Mouse (Mus musculus): ENCODE measurements around the gene Smyd2.
A peak's percentile ranks its signal among the peaks of the same experiment; 100 is the strongest.

The Smyd2 gene

DNA sequence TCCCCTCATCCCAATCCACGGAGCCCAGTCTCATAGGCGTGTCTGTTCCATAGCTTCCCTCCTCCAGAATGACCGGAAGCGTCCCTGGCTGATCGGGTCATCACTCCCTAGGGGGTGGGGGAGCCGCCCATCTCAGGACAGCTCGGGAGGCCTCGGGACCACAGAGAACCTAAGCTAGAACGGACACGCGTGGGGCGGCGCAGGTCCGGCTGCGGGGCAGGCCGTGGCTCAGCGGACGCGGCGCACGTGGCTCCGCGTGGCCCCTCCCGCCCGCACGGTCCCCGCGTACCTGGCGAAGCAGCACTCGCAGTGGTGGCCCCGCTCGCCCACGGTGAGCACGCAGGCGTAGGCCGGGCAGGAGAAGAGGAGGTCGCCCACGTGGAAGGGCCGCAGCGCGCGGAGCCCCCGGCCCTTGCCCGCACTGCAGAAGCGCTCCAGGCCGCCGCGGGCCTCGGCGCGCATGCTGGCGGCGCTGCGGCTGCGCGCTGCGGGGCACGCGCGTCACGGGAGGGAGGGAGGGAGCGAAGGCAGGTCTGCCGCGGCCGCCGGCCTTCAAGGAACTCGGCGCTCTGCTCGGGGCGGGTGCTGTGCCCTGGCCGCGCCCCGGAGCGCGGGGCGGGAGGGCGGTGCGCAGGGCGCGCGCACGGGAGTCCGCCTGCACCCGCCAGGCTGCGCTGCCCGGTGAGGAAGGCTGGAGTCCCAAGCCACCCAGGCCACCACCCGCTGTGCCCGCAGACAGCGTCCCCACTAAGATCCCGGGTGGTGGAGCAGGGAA, at the start of gene Smyd2:
TSS of gene Smyd2 (minus strand) at position 546 of the 775 bp plus-strand sequence.
- peak; percentile 37 for DNase-seq (ENCODE audit: low read depth, low spot score)

DNA sequence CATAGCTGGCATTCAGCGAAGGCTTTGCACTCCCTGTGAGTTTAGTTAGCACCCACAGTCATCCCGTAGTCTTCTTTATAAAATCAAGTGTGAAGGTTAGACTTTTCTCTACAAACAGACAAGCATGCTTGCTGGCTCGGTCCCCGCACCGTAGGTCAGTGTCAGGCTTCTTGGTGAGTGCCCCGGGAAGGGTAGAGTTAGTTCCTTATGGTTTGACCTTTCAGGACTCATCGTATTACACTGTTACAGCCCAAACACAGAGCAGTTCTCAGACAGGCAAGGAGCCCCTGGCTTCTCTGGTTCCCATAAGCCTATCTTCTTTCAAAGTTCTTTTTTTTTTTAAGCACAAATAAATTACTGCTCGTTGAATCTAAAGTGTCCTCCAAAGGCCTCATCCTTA, 48.2 kb upstream of the Smyd2 start:
- no peak for DNase-seq (ENCODE audit: low read depth, low spot score)

DNA sequence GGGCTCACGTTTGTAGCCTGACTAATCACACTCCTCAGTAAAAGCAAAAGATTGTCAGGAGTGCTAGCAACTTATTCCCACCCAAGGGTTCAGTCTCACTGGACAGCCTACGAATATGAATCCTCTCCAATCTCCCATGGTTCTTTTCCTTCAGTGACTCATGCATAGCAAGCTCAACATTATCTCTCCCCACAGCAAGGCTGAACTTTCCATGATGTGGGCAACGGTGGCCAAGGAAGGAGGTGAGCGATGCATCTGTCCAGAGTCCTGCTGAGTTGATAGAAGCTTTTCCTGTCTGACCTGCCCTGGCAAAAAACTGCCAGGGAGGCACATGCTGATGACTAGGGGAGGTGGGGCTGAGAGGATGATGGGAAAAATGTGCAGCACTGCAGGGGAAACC, 45.9 kb upstream of the Smyd2 start:
- no peak for DNase-seq (ENCODE audit: low read depth, low spot score)

DNA sequence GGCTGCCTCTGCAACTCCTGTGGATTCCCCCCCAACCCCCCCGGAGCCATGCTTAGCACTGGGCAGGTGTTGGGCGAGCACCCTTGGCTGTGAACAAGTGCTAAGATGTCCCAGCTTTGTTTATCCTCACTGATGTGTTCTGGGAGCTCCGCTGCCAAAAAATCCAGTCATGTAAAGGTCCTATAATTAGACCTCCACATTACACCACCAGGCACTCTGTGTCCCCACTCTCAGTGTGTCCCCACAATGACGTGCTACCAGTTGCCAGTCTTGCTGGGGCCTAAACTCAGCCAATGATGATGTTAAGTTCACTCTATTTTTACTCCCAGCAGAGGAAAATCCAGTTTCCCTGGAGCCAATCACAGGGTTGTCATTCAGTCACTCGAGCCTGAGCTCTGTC, 38.3 kb upstream of the Smyd2 start:
- DNase-seq (ENCODE audit: low read depth, low spot score): no peak

DNA sequence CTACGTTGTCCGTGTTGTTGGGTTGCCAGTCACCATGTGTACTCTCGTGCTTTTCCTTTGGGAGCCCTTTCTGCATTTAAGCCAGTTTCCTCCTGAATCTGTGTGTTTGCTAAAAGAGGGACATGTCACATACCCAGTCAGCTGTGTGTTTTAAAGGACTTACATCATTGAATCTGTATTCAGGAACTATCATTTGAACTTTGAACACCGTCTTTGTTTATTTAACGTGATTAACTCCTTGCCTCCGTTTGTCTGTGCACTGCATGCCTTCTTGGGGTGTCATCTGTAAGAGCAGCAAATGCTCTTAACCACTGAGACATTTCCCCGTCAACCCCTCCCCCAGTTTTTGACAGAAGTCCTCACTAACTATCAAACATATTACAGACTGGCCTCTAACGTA, 37.6 kb upstream of the Smyd2 start:
- no peak for DNase-seq (ENCODE audit: low read depth, low spot score)

DNA sequence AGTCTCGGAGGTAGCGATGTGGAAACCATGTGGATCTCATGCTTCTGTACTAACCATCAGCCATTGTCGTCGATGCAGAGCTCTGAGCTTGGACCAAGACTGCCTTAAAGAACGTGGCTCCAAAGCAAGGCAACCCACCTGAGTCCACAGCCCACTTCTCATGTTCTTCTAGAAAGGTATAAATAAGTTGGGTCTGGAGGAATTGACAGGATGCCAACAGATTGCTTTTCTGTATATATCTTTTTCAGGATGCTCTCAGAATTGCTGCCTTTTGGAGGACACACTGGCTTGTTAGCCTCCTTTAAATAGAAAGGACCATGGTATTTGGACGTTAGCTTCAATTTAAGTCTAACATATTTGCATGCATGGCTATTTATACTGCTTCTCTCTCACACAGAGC, 29.7 kb upstream of the Smyd2 start:
- DNase-seq (ENCODE audit: low read depth, low spot score): no peak

DNA sequence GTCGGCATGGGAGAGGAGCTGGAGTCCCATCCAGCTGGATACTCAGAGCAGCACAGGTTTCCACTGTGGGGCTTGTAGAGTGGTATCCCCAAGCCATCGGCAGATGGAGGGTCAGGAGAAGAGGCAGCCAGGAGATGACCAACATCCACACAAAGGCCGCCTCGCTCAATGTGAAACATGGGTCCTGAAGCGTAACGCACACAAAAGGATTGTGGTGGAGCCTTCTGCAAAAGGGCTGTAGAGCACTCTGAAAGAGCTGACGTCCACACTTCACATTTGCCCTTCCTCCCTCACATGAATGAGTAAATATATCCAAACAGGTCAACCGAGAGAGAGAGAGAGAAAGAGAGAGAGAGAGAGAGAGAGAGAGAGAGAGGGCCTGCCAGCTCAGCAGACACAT, 25.2 kb upstream of the Smyd2 start:
- no peak for DNase-seq (ENCODE audit: low read depth, low spot score)

DNA sequence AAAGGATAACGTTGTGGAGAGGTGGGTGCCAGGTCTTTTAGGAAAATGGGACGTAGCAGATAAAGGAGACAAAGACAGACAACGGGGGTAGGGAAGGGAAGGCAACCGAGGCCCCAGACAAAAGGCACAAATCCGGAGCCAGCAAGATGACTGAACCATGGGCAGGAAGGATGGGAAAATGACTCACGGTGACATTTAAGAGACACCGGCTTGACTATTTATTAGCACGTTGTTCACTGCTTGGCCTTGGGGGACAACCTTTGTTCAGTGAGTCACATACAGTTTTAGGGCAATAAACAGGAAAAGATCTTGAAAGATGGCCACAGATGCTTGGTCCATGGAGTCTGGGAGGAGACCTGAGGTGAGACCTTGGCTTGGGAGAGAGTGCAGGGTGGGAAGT, 24.0 kb upstream of the Smyd2 start:
- no peak for DNase-seq (ENCODE audit: low read depth, low spot score)

DNA sequence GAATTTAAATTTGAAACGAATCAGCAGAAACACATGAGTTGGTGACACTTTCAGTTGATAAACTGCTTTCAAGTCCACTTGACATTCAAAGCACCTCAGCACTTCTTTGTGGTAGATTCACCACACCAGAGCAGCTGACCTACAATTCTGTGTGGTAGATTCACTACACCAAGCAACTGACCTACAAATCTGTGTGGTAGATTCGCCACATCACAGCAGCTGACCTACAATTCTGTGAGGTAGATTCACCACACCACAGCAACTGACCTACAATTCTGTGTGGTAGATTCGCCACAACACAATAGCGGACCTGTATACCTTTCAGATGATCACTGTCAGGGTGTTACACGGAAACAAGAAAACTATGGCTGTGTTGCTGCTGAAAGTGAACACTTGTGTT, 19.6 kb upstream of the Smyd2 start:
- DNase-seq (ENCODE audit: low read depth, low spot score): no peak

DNA sequence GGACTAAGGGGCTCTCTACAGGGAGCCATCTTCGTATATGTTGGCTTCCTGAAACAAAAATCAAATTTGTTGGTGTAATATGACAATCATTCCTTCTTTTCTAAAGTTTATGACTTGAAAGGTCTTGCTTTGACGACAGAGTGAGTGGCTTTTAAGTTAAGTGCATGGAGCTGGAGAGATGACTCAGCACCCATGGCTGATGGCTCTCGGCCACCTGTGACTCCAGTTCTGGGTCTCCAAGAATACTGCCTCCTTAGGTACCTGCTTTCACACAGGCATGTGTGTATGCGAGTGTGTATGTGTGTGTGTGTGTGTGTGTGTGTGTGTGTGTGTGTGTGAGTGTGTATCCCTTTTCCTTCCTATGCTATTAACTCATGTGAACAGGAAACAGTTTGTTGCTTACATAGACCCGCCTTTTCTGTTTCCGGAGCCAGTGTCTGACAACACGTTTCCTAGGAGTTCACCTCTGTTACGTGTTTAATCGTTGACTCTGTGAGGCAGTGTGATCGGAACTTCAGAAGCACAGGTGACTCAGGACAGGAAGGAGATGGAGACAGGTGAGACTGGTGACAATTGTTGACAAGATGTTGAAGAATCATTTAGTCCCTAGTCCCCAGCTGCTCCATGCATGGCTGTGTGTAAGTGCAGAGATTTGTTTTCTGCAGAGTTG, 14.4 kb upstream of the Smyd2 start:
- DNase-seq (ENCODE audit: low read depth, low spot score): no peak

DNA sequence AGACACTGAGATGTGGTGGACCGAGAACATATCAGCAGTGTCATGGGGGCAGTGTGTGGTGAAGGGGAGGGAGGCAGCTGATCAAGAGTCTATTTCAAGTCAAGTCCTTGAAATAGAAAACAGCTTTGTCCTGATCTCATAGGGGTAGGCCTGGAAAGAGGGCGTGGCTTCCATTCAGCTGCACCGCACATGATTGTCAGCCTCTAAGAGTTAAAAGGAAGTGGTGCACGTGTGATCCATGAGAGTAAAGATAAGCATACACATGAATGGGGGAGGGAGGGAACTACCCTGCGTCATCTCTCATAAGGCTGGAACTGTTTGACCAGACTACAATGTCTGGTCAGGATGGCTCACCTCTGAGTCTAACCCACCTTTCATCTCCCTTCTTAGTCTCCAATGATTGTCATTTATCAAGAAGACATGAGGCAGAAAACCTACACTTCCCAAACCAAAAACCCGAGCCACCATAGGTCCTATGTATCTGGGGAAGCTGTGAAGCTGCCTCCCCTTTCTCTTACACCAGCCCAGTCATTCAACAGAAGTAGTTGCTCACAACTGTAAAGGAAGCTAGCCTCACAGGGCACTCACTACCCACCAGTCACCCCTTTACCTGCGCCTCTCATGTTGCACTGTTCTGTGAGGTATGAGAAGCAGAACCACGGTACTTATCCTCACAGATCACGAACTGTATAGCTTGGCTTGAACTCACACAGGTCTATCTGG, 11.5 kb upstream of the Smyd2 start:
- no peak for DNase-seq (ENCODE audit: low read depth, low spot score)

DNA sequence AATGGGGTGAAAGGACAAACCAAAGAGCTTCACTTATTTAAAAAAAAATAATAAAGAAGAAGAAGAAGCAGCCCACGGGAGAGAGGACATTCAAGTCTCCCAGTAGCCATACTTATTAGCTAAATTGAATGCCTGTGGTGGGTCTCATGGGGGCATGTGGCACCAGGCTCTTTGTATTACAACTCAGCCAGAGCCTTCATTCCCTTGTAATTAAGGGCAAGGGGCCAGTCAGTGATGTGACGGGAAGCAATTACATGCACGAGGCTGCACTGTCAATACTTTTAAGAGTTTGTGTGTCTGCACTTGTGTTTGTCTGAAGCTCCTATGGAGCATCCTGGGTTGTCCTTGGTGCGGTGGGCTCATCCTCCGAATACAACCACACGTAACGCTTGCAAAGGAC, 10.8 kb upstream of the Smyd2 start:
- no peak for DNase-seq (ENCODE audit: low read depth, low spot score)

DNA sequence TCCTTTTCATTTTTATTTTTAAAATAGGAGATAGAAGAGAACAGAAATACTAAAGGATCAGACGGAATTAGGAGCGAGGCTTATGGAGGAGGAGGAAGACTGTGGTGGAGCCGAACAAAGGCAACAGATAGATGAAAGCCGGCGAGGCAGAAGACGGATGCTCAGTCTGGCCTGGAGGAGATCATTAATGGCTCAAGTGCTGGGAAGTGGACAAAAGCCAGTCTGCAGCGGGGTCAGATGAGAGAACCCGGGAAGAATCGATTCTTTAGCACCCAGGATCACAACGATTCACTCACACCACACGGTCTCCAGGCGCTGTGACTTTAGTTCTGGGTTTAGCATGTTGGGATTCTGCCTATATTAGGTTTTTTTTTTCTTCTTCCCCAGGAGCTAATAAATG, 10.0 kb upstream of the Smyd2 start:
- DNase-seq (ENCODE audit: low read depth, low spot score): no peak

DNA sequence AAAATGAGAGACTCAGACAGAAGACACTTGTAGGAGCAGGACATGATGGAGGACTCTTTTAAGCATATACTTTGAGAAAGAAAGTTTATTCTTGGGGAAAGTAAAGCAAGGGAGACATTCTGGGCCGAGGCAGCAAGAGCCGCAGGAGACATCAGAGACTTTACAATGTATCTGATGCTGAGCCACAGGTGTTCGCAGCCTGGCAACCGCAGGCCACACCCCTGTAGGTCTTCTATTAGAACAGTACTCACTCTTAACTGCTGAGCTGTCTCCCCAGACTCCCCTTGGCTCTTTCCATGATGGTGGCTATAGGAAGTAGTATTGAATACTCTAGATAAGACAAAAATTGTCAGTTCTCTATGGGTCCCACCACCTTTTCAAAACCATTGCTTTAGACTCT, 7.7 kb upstream of the Smyd2 start:
- no peak for DNase-seq (ENCODE audit: low read depth, low spot score)

DNA sequence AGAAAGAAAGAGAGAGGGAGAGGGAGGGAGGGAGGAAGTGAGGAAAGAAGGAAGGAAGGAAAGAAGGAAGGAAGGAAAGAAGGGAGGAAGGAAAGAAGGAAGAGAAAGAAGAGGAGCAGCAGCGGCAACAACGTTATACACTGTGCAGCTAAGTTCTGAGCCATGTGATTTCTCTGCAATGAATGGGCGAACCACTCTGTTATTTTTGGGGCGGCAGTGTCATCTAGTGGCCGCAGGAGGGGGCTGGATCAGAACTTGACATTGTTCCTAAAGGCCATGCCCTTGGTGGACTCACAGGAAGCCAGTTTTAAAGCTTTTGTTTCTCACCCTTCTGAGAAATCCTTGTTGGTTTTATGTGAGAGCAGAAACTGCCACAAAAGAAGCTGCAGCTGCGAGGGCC, 5.5 kb upstream of the Smyd2 start:
- DNase-seq (ENCODE audit: low read depth, low spot score): no peak

DNA sequence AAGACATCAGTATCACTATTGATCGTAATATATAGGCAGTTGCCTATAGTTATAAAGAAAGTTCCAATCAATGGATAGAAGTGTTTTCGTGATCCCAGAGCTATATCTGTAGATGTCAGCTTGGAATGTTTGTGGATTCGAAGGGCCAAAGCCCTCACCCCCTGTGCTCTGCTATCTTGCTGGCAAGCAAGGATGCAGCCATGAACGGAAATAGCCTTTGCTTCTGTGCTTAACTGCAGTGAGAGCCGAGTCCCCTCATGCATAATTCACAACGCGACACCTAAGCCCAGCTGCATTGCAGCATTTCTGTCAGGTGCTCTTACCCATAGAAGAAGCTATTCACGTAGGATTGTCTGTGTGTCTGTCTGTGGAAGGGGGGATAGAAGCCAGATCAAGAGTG, 4.1 kb upstream of the Smyd2 start:
- no peak for DNase-seq (ENCODE audit: low read depth, low spot score)

DNA sequence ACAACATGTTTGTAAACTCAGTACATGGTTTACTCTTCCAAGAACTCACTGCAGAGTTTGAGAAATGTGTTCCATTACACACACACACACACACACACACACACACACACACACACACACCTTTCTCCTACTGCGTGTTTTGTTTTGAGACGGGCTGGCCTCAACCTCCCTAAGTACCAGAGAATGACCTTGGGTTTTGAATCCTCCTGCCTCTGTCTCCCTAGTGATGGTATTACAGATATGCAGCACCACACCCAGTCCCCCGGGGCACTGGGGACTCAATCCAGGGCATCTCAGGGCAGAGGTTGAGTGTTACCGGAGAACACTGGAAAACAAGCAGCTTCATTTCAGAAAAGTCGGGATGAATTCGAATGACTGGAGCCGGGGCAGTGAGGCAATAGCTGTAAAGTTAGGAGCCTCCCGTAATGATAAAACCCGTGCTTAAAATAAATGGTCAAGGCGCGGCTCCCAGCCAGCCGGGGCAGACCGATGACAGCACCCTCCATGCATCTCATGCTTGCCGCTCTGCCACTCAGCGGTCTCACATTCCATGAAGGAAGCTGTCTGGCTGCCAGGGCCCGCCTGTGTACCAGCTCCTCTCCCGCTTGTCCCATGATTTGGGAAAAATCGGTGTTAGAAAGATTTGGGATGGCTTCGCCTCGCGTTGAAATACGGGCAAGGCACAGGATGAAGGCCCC, 1.9 kb upstream of the Smyd2 start:
- no peak for DNase-seq (ENCODE audit: low read depth, low spot score)

DNA sequence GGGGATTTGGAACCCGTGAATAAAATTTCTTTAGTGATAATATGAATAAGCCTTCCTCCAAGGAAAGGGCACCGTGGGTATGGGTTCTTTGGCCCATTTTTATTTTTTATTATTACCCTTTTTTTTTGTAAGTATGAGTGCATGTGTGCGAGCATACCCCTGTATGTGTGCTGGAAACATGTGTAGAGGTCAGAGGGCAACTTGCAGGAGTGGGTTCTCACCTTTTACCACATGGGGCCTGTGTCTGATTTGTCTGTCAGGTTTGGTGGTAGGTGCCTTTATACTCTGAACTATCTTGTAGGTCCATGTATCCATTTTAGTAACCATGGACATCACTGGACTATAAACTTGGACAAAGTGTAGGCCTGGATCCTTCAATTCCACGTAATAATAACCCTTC, 994 bp upstream of the Smyd2 start:
- no peak for DNase-seq (ENCODE audit: low read depth, low spot score)

DNA sequence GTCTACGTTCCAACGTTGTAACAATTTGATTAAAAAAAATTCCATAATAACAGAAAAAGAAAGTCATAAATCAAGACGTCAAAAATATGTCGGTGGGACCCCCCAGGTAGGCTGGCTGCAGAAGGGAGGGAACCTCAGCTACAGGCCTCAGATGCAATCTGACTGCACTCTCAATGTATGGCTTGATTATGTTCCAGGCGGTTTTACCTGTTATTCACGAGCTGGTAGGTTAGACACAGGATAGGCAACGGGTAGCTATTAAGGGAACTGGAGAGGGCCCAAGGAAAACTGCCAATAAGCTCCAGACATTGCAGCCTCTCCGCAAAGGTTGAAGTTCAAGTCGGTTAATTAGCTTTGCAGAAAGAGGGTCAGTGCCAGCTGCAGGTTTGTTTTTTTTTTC, 558 bp upstream of the Smyd2 start:
- no peak for DNase-seq (ENCODE audit: low read depth, low spot score)

DNA sequence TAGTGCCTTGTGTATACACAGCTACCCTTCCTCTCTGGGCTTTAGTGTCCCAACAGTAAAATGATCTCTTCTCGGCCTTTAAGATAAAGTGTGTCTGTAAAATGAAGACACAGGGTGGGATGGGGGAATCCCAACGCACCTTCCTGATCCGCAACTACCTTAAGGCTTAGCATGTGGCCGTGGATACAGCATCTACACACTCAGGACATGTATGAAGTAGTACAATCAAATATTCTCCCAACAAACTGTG, 670 bp downstream of the Smyd2 start:
- no peak for DNase-seq (ENCODE audit: low read depth, low spot score)

DNA sequence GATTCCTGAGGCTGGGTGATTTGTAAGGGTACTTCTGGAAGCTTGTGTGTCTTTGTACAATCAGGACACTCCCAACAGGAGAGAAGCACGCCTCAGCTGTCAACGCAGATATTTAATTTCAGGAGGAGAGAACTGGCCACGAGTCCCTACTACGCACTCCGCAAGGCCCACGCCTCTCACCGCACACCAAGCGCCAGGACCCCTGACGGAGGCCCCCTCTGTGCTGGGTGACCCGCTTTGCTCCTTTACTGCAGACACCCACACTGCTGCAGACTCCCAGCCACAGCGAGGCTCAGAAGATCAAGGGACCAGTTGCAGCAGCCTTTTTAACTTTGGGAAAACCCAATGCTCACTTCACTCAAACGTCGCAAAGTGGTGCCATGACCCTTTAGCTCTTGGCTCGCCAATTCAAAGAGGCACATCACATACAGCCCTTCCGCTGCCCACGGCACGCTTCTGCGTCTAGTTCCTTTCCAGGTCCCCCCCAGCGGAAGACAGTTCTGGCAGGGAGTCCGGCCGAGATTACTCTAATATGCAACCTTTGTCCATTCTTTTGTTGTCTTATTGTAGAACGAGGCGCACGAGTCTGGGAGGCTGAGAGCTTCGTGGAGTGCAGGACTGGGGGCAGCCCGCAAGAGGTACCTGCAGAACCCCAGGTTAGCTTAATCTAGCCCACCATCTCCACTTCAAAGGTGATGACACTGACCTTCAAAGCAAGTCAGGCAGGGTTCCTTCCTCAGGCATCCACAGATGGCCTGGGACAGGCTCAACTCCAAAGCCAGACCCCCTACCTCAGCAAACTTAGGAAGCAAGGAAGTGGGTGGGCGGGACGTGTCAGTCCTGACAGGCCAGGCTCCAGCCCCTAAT, 1.2 kb downstream of the Smyd2 start:
- DNase-seq (ENCODE audit: low read depth, low spot score): no peak

DNA sequence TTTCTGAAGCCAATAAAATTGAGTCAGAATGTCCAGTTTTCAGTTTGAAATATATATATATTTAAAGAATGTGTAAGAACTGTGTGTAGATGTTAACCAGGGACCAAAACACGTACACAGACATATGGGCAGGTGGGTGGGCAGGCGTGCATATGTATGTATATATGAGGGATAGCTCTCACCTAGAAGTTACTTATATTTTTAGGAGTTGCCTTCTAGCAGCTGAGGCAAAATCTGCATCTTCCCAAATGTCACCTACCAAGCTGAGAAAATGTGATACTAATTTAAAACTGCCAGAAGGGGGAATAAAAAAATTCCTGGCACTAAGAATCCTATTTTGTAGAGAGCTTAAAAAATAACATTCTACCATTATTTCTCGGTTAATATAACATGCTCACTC, 2.4 kb downstream of the Smyd2 start:
- no peak for DNase-seq (ENCODE audit: low read depth, low spot score)
